Mouse (Mus musculus): ENCODE measurements around the gene Kcnk2. TPM values are rescaled to one million over a fixed set of nuclear protein-coding genes. Genes with fewer than 3 reads are reported as not detected.

Gene Kcnk2
- polyA plus RNA-seq, 1 experiment from 2014 or later = 11.6 TPM

- ATAC-seq = no peak
- H3K36me3 ChIP-seq (ENCODE audit: poor library complexity, severe bottlenecking) = peaks cover 27% of the 10 kb centered on the region
- H3K9me3 ChIP-seq (replicated peaks) = no peaks in the 10 kb centered on the region
- 61% methylated on average over 4 of the region's 4 CpGs for WGBS
- H3K27ac ChIP-seq = no peak overlapping the region
- 0 out of 2 replicates have a peak overlapping the region, but pooled peaks have one; percentile 73 for H3K4me3 ChIP-seq
- H3K4me2 ChIP-seq = peak overlapping the region; percentile 87
- peaks cover 19% of the 10 kb centered on the region for H3K4me1 ChIP-seq
- H3K9ac ChIP-seq = no peak overlapping the region
- H3K27me3 ChIP-seq = no peaks in the 10 kb centered on the region; the same call in 1 of the 2 replicates
Observed at GRCm38 (mm10) chr1:189341381-189341917, 60.6 kb downstream of the Kcnk2 start.

GRCm38 (mm10) chr1:189315896-189316295 lies 86.2 kb downstream of the Kcnk2 start:
- no peak for ATAC-seq
- H3K4me3 ChIP-seq = no peak overlapping the region
- H3K27me3 ChIP-seq = no peaks in the 10 kb centered on the region
- H3K9me3 ChIP-seq (replicated peaks) = no peaks in the 10 kb centered on the region
- WGBS = 56% methylated on average over 2 of the region's 2 CpGs
- H3K36me3 ChIP-seq (ENCODE audit: poor library complexity, severe bottlenecking) = no peaks in the 10 kb centered on the region
- no peak overlapping the region for H3K4me2 ChIP-seq
- H3K9ac ChIP-seq = no peak overlapping the region
- H3K27ac ChIP-seq = no peak overlapping the region
- H3K4me1 ChIP-seq = no peaks in the 10 kb centered on the region

- H3K4me1 ChIP-seq = no peaks in the 10 kb centered on the region; the same call in 1 of the 2 replicates
- no peaks in the 10 kb centered on the region for H3K9me3 ChIP-seq (replicated peaks)
- no peak for ATAC-seq
- H3K36me3 ChIP-seq (ENCODE audit: poor library complexity, severe bottlenecking) = no peaks in the 10 kb centered on the region
- WGBS = 81% methylated on average over 6 of the region's 6 CpGs
- H3K4me3 ChIP-seq = no peak overlapping the region
- H3K9ac ChIP-seq = no peak overlapping the region
- no peaks in the 10 kb centered on the region for H3K27me3 ChIP-seq
- H3K27ac ChIP-seq = no peak overlapping the region
- H3K4me2 ChIP-seq = no peak overlapping the region
Observed at GRCm38 (mm10) chr1:189314495-189314894, 87.6 kb downstream of the Kcnk2 start.

- ATAC-seq = no peak
- H3K4me3 ChIP-seq = no peak overlapping the region
- no peaks in the 10 kb centered on the region for H3K36me3 ChIP-seq (ENCODE audit: poor library complexity, severe bottlenecking)
- H3K4me2 ChIP-seq = no peak overlapping the region
- H3K4me1 ChIP-seq = no peaks in the 10 kb centered on the region; the same call in 1 of the 2 replicates
- 77% methylated on average over 7 of the region's 7 CpGs for WGBS
- H3K9ac ChIP-seq = no peak overlapping the region
- H3K27me3 ChIP-seq = no peaks in the 10 kb centered on the region
- H3K9me3 ChIP-seq (replicated peaks) = no peaks in the 10 kb centered on the region
- no peak overlapping the region for H3K27ac ChIP-seq
Observed at GRCm38 (mm10) chr1:189313750-189314149, 88.3 kb downstream of the Kcnk2 start.

- ATAC-seq = no peak
- no peaks in the 10 kb centered on the region for H3K27me3 ChIP-seq
- no peak overlapping the region for H3K4me3 ChIP-seq
- no peaks in the 10 kb centered on the region for H3K36me3 ChIP-seq (ENCODE audit: poor library complexity, severe bottlenecking)
- 54% methylated on average over 2 of the region's 2 CpGs for WGBS
- H3K9me3 ChIP-seq (replicated peaks) = no peaks in the 10 kb centered on the region
- H3K4me1 ChIP-seq = peaks cover 2% of the 10 kb centered on the region; the same call in 1 of the 2 replicates
- H3K9ac ChIP-seq = no peak overlapping the region
- H3K27ac ChIP-seq = no peak overlapping the region
- H3K4me2 ChIP-seq = no peak overlapping the region
Observed at GRCm38 (mm10) chr1:189310145-189310544, 91.9 kb downstream of the Kcnk2 start.

- H3K9me3 ChIP-seq (replicated peaks) = no peaks in the 10 kb centered on the region
- H3K9ac ChIP-seq = no peak overlapping the region
- H3K4me3 ChIP-seq = no peak overlapping the region
- H3K4me2 ChIP-seq = no peak overlapping the region
- no peaks in the 10 kb centered on the region for H3K36me3 ChIP-seq (ENCODE audit: poor library complexity, severe bottlenecking)
- no peaks in the 10 kb centered on the region for H3K27me3 ChIP-seq
- peaks cover 4% of the 10 kb centered on the region; the same call in 1 of the 2 replicates for H3K4me1 ChIP-seq
- ATAC-seq = no peak
- WGBS = 69% methylated on average over 8 of the region's 8 CpGs
- no peak overlapping the region for H3K27ac ChIP-seq
Observed at GRCm38 (mm10) chr1:189304988-189305522, 97.0 kb downstream of the Kcnk2 start.

GRCm38 (mm10) chr1:189303001-189303400 lies 99.1 kb downstream of the Kcnk2 start:
- H3K27ac ChIP-seq = no peak overlapping the region
- H3K9ac ChIP-seq = no peak overlapping the region
- 83% methylated on average over 3 of the region's 3 CpGs for WGBS
- no peak overlapping the region for H3K4me2 ChIP-seq
- H3K4me3 ChIP-seq = no peak overlapping the region
- H3K27me3 ChIP-seq = no peaks in the 10 kb centered on the region
- H3K4me1 ChIP-seq = 0 out of 2 replicates have a peak, but pooled peaks cover 4% of the 10 kb centered on the region
- no peaks in the 10 kb centered on the region for H3K36me3 ChIP-seq (ENCODE audit: poor library complexity, severe bottlenecking)
- no peak for ATAC-seq
- no peaks in the 10 kb centered on the region for H3K9me3 ChIP-seq (replicated peaks)

- no peaks in the 10 kb centered on the region for H3K4me1 ChIP-seq
- no peak overlapping the region for H3K27ac ChIP-seq
- no peaks in the 10 kb centered on the region for H3K27me3 ChIP-seq
- no peak overlapping the region for H3K4me2 ChIP-seq
- H3K36me3 ChIP-seq (ENCODE audit: poor library complexity, severe bottlenecking) = no peaks in the 10 kb centered on the region
- no peak for ATAC-seq
- no peaks in the 10 kb centered on the region for H3K9me3 ChIP-seq (replicated peaks)
- H3K4me3 ChIP-seq = no peak overlapping the region
- H3K9ac ChIP-seq = no peak overlapping the region
- WGBS = 89% methylated on average over 12 of the region's 12 CpGs
Observed at GRCm38 (mm10) chr1:189293679-189294406, 108.2 kb downstream of the Kcnk2 start.

GRCm38 (mm10) chr1:189290885-189291284 lies 111.2 kb downstream of the Kcnk2 start:
- no peaks in the 10 kb centered on the region for H3K9me3 ChIP-seq (replicated peaks)
- no peaks in the 10 kb centered on the region for H3K36me3 ChIP-seq (ENCODE audit: poor library complexity, severe bottlenecking)
- H3K4me3 ChIP-seq = no peak overlapping the region
- no peak overlapping the region for H3K9ac ChIP-seq
- 78% methylated on average over 3 of the region's 3 CpGs for WGBS
- ATAC-seq = no peak
- no peak overlapping the region for H3K4me2 ChIP-seq
- no peaks in the 10 kb centered on the region for H3K4me1 ChIP-seq
- no peak overlapping the region for H3K27ac ChIP-seq
- no peaks in the 10 kb centered on the region for H3K27me3 ChIP-seq

GRCm38 (mm10) chr1:189288948-189289347 lies 113.1 kb downstream of the Kcnk2 start:
- WGBS = 90% methylated on average over 8 of the region's 8 CpGs
- Histone ChIP-seq H3K27me3 (no peaks in the 10 kb centered on the region), H3K4me2 (no peak overlapping the region), H3K9ac (no peak overlapping the region), H3K4me1 (no peaks in the 10 kb centered on the region), H3K4me3 (no peak overlapping the region), H3K9me3 (replicated peaks) (no peaks in the 10 kb centered on the region; the same call in 1 of the 2 replicates), H3K36me3 (ENCODE audit: poor library complexity, severe bottlenecking) (no peaks in the 10 kb centered on the region), H3K27ac (no peak overlapping the region)
- ATAC-seq = no peak

GRCm38 (mm10) chr1:189272281-189272680 lies 129.8 kb downstream of the Kcnk2 start:
- ATAC-seq = no peak
- H3K9ac ChIP-seq = no peak overlapping the region
- no peaks in the 10 kb centered on the region for H3K36me3 ChIP-seq (ENCODE audit: poor library complexity, severe bottlenecking)
- no peak overlapping the region for H3K4me2 ChIP-seq
- WGBS = 94% methylated on average over 2 of the region's 2 CpGs
- no peaks in the 10 kb centered on the region for H3K27me3 ChIP-seq
- no peak overlapping the region for H3K4me3 ChIP-seq
- no peak overlapping the region for H3K27ac ChIP-seq
- H3K9me3 ChIP-seq (replicated peaks) = no peaks in the 10 kb centered on the region
- no peaks in the 10 kb centered on the region for H3K4me1 ChIP-seq

GRCm38 (mm10) chr1:189253631-189254030 lies 148.4 kb downstream of the Kcnk2 start:
- Histone ChIP-seq H3K4me1 (no peaks in the 10 kb centered on the region), H3K27ac (no peak overlapping the region), H3K4me3 (no peak overlapping the region), H3K36me3 (ENCODE audit: poor library complexity, severe bottlenecking) (peaks cover 8% of the 10 kb centered on the region), H3K9me3 (replicated peaks) (no peaks in the 10 kb centered on the region), H3K27me3 (no peaks in the 10 kb centered on the region), H3K9ac (no peak overlapping the region), H3K4me2 (no peak overlapping the region)
- no peak for ATAC-seq

Data from forebrain, embryonic 13.5 days (tissue).